Mouse (Mus musculus): ENCODE data around the gene Psors1c2.
A peak's percentile ranks its signal among the peaks of the same experiment; 100 is the strongest.

DNA sequence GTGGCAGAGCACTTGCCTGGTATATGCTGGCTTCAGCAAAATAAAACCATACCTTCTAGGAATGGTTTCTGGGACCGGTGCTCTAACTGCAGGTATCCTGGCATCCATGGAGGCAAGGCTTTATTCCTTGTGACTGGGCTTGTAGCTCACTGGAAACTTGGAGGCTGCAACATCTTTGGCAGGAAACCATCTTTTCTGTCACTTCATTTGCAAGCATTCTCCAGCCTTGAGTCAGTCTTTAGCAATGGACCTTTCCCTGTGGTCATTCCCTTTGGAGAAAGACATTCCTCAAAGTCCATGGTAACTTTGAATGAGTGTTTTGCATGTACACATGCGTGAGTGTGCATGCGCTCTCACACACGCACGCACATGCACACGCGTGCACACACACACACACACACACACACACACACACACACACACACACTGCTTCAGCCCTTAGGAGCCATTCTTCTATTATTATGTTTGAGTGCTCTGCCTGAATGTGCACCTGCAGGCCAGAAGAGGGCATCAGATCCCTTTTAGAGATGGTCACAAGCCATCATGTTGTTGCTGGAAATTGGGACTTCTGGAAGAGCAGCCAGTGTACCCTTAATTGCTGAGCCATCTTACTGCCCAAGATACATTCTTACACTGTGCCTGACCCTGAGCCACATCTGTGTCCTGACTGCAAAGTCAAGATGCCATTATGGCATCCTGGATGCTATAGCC, 19.9 kb upstream of the Psors1c2 start:
- TF ChIP-seq CTCF (conservative IDR thresholded peaks at IDR 0.05; ENCODE audit: low read length) = peak; percentile 39
- no peak for TF ChIP-seq NANOG (IDR thresholded peaks at IDR 0.05; ENCODE audit: borderline replicate concordance, low read length)
